Mouse (Mus musculus): ENCODE data around the gene Mea1. TPM values are rescaled to one million over a fixed set of nuclear protein-coding genes. Genes with fewer than 3 reads are reported as not detected.

Mea1 gene
- total and polyA plus RNA-seq, 3 experiments, result 44.9 to 114 (median 106) TPM

Other genes starting within 250 kb of the Mea1 start
- under 1 TPM; 0.38 to 0.69 TPM for gene Crip3, start 249.9 kb upstream of the Mea1 start, total RNA-seq (2021)
- gene Crip3, start 249.9 kb upstream of the Mea1 start, polyA plus RNA-seq (2012; rRNA removed), result 0.82 and 1.4 TPM in 2 replicates
- gene Slc22a7, start 240.3 kb upstream of the Mea1 start, total RNA-seq (2021), result under 1 TPM in 1 of 2 experiments, not detected in 1; 0.37 TPM
- 0.06 TPM in 1 of 2 replicates, not detected in the other for gene Slc22a7, start 240.3 kb upstream of the Mea1 start, polyA plus RNA-seq (2012; rRNA removed)
- under 1 TPM; 0.52 to 0.69 TPM for gene Ttbk1, start 191.1 kb upstream of the Mea1 start, total RNA-seq (2021)
- gene Ttbk1, start 191.1 kb upstream of the Mea1 start, polyA plus RNA-seq (2012; rRNA removed), result 0.53 and 0.70 TPM in 2 replicates
- 1 to 10 TPM; 3.7 to 6.1 TPM for gene Dnph1, start 182.1 kb upstream of the Mea1 start, total RNA-seq (2021)
- 3.6 and 3.7 TPM in 2 replicates for gene Dnph1, start 182.1 kb upstream of the Mea1 start, polyA plus RNA-seq (2012; rRNA removed)
- 10 to 100 TPM; 20.0 to 23.1 TPM for gene Cul9, start 132.4 kb upstream of the Mea1 start, total RNA-seq (2021)
- gene Cul9, start 132.4 kb upstream of the Mea1 start, polyA plus RNA-seq (2012; rRNA removed), result 42.3 and 48.0 TPM in 2 replicates
- gene Srf, start 122.6 kb upstream of the Mea1 start, total RNA-seq (2021), result 10 to 100 TPM; 35.6 to 45.2 TPM
- 178 and 199 TPM in 2 replicates for gene Srf, start 122.6 kb upstream of the Mea1 start, polyA plus RNA-seq (2012; rRNA removed)
- 1 to 10 TPM; 4.6 to 8.0 TPM for gene Ptk7, start 49.3 kb upstream of the Mea1 start, total RNA-seq (2021)
- 8.6 and 9.2 TPM in 2 replicates for gene Ptk7, start 49.3 kb upstream of the Mea1 start, polyA plus RNA-seq (2012; rRNA removed)
- gene Klc4, start 32.8 kb upstream of the Mea1 start, total RNA-seq (2021), result 10 to 100 TPM; 40.9 to 43.1 TPM
- 25.7 and 29.7 TPM in 2 replicates for gene Klc4, start 32.8 kb upstream of the Mea1 start, polyA plus RNA-seq (2012; rRNA removed)
- 100 to 1,000 TPM in 1 of 2 experiments, 10 to 100 TPM in 1; 82.9 to 113 TPM for gene Mrpl2, start 32.6 kb upstream of the Mea1 start, total RNA-seq (2021)
- gene Mrpl2, start 32.6 kb upstream of the Mea1 start, polyA plus RNA-seq (2012; rRNA removed), result 343 and 456 TPM in 2 replicates
- 10 to 100 TPM; 28.6 to 36.3 TPM for gene Cul7, start 28.5 kb upstream of the Mea1 start, total RNA-seq (2021)
- gene Cul7, start 28.5 kb upstream of the Mea1 start, polyA plus RNA-seq (2012; rRNA removed), result 52.6 and 53.3 TPM in 2 replicates
- gene Rrp36, start 4.4 kb upstream of the Mea1 start, total RNA-seq (2021), result 10 to 100 TPM; 24.2 to 28.5 TPM
- gene Rrp36, start 4.4 kb upstream of the Mea1 start, polyA plus RNA-seq (2012; rRNA removed), result 21.7 and 23.8 TPM in 2 replicates
- 10 to 100 TPM; 57.5 to 64.0 TPM for gene Klhdc3, start 2.1 kb downstream of the Mea1 start, total RNA-seq (2021)
- gene Klhdc3, start 2.1 kb downstream of the Mea1 start, polyA plus RNA-seq (2012; rRNA removed), result 78.2 and 100 TPM in 2 replicates
- 10 to 100 TPM; 42.6 to 50.3 TPM for gene Ppp2r5d, start 26.3 kb downstream of the Mea1 start, total RNA-seq (2021)
- 44.2 and 46.1 TPM in 2 replicates for gene Ppp2r5d, start 26.3 kb downstream of the Mea1 start, polyA plus RNA-seq (2012; rRNA removed)
- 10 to 100 TPM; 49.5 to 69.2 TPM for gene Pex6, start 32.7 kb downstream of the Mea1 start, total RNA-seq (2021)
- gene Pex6, start 32.7 kb downstream of the Mea1 start, polyA plus RNA-seq (2012; rRNA removed), result 167 and 190 TPM in 2 replicates
- gene Gnmt, start 50.4 kb downstream of the Mea1 start, total RNA-seq (2021), result 1 to 10 TPM; 1.2 to 6.5 TPM
- 1.0 and 4.0 TPM in 2 replicates for gene Gnmt, start 50.4 kb downstream of the Mea1 start, polyA plus RNA-seq (2012; rRNA removed)
- gene Cnpy3, start 73.4 kb downstream of the Mea1 start, total RNA-seq (2021), result 10 to 100 TPM; 53.7 to 59.5 TPM
- gene Cnpy3, start 73.4 kb downstream of the Mea1 start, polyA plus RNA-seq (2012; rRNA removed), result 53.9 and 56.7 TPM in 2 replicates
- not detected for gene Ptcra, start 84.9 kb downstream of the Mea1 start, total RNA-seq (2021)
- gene Ptcra, start 84.9 kb downstream of the Mea1 start, polyA plus RNA-seq (2012; rRNA removed), result 0.27 TPM in 1 of 2 replicates, not detected in the other
- 10 to 100 TPM; 73.1 to 74.1 TPM for gene 2310039H08Rik, start 93.8 kb downstream of the Mea1 start, total RNA-seq (2021)
- gene 2310039H08Rik, start 93.8 kb downstream of the Mea1 start, polyA plus RNA-seq (2012; rRNA removed), result 296 and 305 TPM in 2 replicates
- 10 to 100 TPM; 74.6 to 85.9 TPM for gene Rpl7l1, start 103.9 kb downstream of the Mea1 start, total RNA-seq (2021)
- gene Rpl7l1, start 103.9 kb downstream of the Mea1 start, polyA plus RNA-seq (2012; rRNA removed), result 6.5 and 8.0 TPM in 2 replicates
- gene Bicral, start 179.7 kb downstream of the Mea1 start, total RNA-seq (2021), result 10 to 100 TPM; 22.6 to 25.1 TPM
- 6.1 and 7.7 TPM in 2 replicates for gene Bicral, start 179.7 kb downstream of the Mea1 start, polyA plus RNA-seq (2012; rRNA removed)
- gene Tbcc, start 211.9 kb downstream of the Mea1 start, total RNA-seq (2021), result 10 to 100 TPM; 13.1 to 23.8 TPM
- 17.2 and 18.5 TPM in 2 replicates for gene Tbcc, start 211.9 kb downstream of the Mea1 start, polyA plus RNA-seq (2012; rRNA removed)
- gene Prph2, start 231.7 kb downstream of the Mea1 start, total RNA-seq (2021), result not detected
- not detected in 2 replicates for gene Prph2, start 231.7 kb downstream of the Mea1 start, polyA plus RNA-seq (2012; rRNA removed)

All from adrenal gland, adult 2 months (tissue).